Mouse (Mus musculus): ENCODE measurements around the gene Abi1.
"Not testable (repeated sequence)": the region's sequence is repeated elsewhere in the genome, so short reads cannot be mapped to it uniquely, and the experiment has no call there.

Gene Abi1

GRCm38 (mm10) chr2:23030631-23031030, 9.4 kb downstream of the Abi1 start:
- no peak for ATAC-seq (ENCODE audit: low TSS enrichment)

- ATAC-seq (ENCODE audit: low TSS enrichment), result peak; percentile 57; the same call in 1 of the 2 replicates
These were observed 11.2 kb downstream of the Abi1 start for GRCm38 (mm10) chr2:23028826-23029225.

DNA sequence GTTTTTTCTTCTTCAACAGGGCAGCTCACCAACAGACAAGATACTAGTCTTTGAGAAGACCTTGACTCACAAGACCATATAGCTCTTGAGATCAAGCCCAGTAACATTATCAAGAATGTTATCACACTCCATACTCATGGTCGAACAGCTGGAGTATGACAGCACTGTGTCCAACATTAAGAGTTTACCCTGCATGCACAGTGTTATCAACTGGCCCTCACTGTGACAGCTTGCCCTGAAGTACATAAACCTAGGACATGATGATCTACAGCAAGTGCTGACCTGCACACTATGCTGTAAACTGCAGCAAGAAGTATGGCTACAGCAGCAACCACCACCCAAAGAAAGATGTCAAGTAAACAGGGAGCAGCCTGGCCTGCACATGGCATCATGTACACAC, 13.7 kb downstream of the Abi1 start:
- no peak for ATAC-seq (ENCODE audit: low TSS enrichment)

- no peak for ATAC-seq (ENCODE audit: low TSS enrichment)
These were observed 16.2 kb downstream of the Abi1 start for GRCm38 (mm10) chr2:23023714-23024282.

DNA sequence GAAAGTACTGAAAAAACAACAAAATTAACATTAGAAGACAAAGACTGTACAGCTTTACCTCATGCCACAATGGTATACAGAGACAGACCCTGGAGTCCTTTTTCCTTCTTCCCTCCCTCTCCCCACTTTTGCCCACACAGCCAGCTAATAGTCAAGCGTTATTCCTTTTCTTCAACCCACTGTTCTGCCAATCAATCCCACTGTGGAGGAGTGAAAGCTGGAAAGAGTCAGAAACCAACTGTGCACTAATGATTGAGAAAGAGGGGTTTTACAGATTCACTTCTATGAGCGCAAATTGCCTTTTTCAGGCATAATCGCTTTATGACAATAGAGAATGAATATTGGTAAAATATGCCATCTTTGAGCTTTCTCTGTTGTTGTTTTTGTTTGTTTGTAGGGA, 17.0 kb downstream of the Abi1 start:
- ATAC-seq (ENCODE audit: low TSS enrichment), result no peak

DNA sequence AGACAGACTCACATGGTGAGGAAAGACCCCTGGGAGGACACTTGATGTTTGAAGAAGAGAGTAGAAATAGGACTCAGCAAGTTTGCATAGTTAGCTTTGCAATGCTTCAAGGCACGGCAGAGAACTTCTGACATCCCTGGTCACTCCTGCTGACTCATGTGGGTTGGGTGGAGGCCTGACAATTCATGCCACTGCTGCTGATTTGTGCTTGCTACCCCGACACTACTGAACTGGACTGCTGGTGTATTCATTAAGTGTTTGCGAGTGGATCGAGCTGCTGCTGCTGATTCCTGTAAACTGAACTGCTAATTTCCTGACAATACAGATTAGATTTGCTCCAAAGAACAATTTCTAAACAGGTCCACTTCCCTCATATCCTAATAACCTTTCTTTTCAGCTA, 18.3 kb downstream of the Abi1 start:
- ATAC-seq (ENCODE audit: low TSS enrichment), result no peak

- no peak for ATAC-seq (ENCODE audit: low TSS enrichment)
These were observed 18.7 kb downstream of the Abi1 start for GRCm38 (mm10) chr2:23021320-23021719.

DNA sequence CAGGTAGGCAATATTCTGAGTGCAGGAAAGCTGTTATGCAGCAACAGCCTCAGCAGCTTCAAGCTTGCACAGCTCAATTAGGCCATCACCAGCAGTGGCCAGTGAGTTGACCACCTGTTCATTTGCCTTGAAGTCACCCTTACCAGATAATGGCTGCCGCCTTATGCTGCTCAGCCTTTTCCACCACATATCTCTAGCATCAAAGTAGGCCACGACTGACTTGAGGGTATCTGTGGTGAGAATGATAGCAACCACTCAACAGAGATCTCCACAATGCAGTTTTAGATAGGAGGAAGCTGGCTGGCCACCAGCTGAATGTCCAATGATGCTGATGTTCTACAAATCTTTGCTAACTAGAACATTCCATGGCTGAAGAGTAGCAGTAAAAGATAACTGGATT, 20.9 kb downstream of the Abi1 start:
- no peak for ATAC-seq (ENCODE audit: low TSS enrichment)

- ATAC-seq (ENCODE audit: low TSS enrichment), result no peak
These were observed 23.9 kb downstream of the Abi1 start for GRCm38 (mm10) chr2:23016121-23016520.

GRCm38 (mm10) chr2:23015335-23015734, 24.7 kb downstream of the Abi1 start:
- ATAC-seq (ENCODE audit: low TSS enrichment), result no peak

- not testable (repeated sequence) for ATAC-seq (ENCODE audit: low TSS enrichment)
These were observed 25.1 kb downstream of the Abi1 start for GRCm38 (mm10) chr2:23014935-23015334.

GRCm38 (mm10) chr2:23008256-23008655, 31.8 kb downstream of the Abi1 start:
- ATAC-seq (ENCODE audit: low TSS enrichment), result peak; percentile 41; the same call in 1 of the 2 replicates

GRCm38 (mm10) chr2:23007577-23007976, 32.5 kb downstream of the Abi1 start:
- ATAC-seq (ENCODE audit: low TSS enrichment), result no peak

GRCm38 (mm10) chr2:23007149-23007548, 32.9 kb downstream of the Abi1 start:
- ATAC-seq (ENCODE audit: low TSS enrichment), result no peak

DNA sequence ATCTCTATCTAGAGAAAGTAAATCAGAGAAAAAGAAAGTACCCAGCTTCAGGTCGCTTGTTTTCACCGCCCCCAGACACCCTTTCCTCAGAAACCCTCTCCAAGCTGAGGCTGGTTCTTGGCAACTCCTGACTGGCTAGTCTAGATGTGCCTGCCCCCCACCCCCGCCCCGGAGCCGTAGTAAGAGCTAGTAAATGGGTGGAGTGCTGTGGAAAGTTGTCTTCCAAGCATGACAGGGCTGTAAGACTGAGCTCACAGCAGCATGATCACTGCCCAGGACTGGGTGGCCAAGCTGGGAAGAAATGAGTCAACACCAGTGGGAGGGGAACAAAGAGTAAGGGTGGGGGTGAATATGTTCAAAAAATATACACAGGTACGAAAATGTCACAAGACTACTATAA, 33.8 kb downstream of the Abi1 start:
- peak; percentile 56; the same call in 1 of the 2 replicates for ATAC-seq (ENCODE audit: low TSS enrichment)

DNA sequence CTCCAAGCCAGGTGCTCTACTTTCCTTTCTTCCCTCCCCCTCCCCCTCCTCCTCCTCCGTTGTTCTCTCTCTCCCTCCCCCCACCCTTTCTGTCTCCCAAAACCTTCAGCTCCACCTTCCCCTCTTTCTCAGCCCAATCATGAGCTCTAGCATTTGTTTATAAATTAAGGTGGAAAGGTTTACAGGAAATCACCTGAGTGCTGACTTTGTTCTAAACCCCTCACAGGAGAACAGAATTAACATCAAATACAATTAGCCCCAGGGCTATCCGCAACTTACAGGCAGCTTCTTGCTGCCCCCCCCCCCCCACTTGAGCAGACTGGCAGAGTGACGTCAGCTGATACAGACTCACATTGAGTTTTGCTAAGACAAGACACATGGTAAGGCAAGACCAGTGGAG, 37.4 kb downstream of the Abi1 start:
- no peak for ATAC-seq (ENCODE audit: low TSS enrichment)

DNA sequence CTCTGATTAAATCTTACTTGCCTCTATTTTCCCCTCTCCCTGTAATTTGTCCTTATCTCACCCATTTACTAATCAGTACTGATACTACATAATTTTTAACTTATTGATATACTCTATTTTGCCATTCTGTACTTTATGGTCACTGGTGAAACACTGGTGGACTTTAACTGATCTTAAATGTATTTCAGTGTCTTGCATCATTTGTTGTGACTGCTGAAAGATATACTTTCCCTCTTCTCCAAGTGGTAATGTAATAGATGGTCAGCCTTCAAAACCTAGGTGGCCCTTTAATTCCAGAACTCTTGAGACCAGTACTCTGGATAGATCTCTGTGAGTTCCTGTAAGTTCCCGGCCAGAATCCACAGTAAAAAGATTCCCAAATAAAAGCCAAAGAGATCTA, 40.4 kb downstream of the Abi1 start:
- ATAC-seq (ENCODE audit: low TSS enrichment), result no peak

DNA sequence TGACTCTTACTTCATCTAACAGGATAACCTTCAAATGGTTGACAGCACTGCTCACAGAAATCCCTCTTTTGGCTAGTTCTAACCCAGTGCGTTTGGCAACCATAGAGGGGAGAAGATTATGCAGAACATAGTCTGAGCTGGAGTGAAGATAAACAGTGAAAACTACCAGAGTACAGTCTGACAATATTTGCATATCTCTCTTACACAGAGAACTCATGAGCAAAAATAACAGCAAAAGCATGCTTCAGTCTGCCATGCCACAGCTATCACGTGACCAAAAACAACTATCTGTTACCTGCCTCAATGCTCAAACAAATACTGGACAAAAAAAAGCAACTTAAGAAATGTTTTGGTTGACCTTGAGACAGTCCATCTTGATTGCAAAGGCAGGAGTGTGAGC, 41.2 kb downstream of the Abi1 start:
- ATAC-seq (ENCODE audit: low TSS enrichment), result peak; percentile 79

GRCm38 (mm10) chr2:22998015-22998414, 42.0 kb downstream of the Abi1 start:
- ATAC-seq (ENCODE audit: low TSS enrichment), result no peak

- no peak for ATAC-seq (ENCODE audit: low TSS enrichment)
These were observed 44.0 kb downstream of the Abi1 start for GRCm38 (mm10) chr2:22996071-22996470.

- peak; percentile 78 for ATAC-seq (ENCODE audit: low TSS enrichment)
These were observed 53.9 kb downstream of the Abi1 start for GRCm38 (mm10) chr2:22985973-22986657.

DNA sequence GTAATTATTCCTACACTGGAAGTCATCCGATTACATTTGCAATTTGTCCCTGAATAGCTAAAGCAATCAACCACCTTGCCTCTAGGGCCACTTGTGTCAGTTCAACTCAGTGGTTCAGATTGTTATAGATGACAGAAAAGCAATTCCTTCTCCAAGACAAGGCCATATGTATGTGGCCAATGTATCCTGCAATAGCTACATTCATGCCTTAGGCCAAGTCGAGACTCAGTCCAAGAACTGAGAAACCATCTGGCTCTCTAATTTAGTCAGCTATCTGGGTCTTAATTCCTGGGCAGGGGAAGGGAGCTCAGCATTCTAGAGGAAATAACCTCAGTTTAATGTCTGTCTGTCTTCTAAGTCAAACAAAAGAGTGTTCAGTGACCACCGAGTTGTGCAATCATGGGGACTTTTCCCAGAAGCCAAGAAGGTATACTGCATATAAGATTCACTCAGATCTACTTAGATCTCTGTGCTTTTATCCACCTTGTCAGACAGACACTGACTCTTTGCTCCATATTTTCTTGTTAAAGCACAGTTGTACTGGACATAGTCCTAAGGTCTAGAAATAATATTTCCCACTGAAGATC, 62.6 kb downstream of the Abi1 start:
- no peak for ATAC-seq (ENCODE audit: low TSS enrichment)

GRCm38 (mm10) chr2:22962970-22963369, 77.1 kb downstream of the Abi1 start:
- no peak for ATAC-seq (ENCODE audit: low TSS enrichment)

All from frontal cortex, adult (tissue).